Mouse (Mus musculus): ENCODE results near the gene Tbc1d5.

GRCm38 (mm10) chr17:50731876-50732275 lies 447.3 kb downstream of the Tbc1d5 start:
- TF ChIP-seq CTCF (conservative IDR thresholded peaks at IDR 0.05; ENCODE audit: low read length): no peak
- TF ChIP-seq POU5F1 (IDR thresholded peaks at IDR 0.05; ENCODE audit: borderline replicate concordance, low read length): no peak

Data from E14TG2a.4 (cell line).